Mouse (Mus musculus) brain, embryonic 14.5 days (tissue): Measurements from ENCODE around the gene Pfpl. TPM values are rescaled to one million over a fixed set of nuclear protein-coding genes. Genes with fewer than 3 reads are reported as not detected.

Experiments used
- DNase-seq: peaks from one replicate; pipeline ENCODE4 v3.0.0-alpha.2; 2011; ENCODE audit warnings: low read depth
- CTCF ChIP-seq: fragments of 200-500 bp; IDR thresholded peaks from 2 replicates; pipeline ENCODE4 v1.5.1; 2012; ENCODE audit warnings: inconsistent platforms, mild to moderate bottlenecking, moderate library complexity, borderline replicate concordance; ENCODE audit not compliant: insufficient read depth, insufficient read length; ENCODE audit errors: extremely low read depth
- POLR2A ChIP-seq: fragments of 200-500 bp; IDR thresholded peaks from 2 replicates; pipeline ENCODE4 v1.6.1; 2012; ENCODE audit warnings: mild to moderate bottlenecking, inconsistent platforms, borderline replicate concordance; ENCODE audit not compliant: poor library complexity, insufficient read depth, insufficient read length, severe bottlenecking; ENCODE audit errors: extremely low read depth
- polyA plus RNA-seq: library from polyadenylated mRNA; depleted of rRNA; stranded (reverse); fragments of >200 nt; gene quantifications from 2 replicates; pipeline ENCODE4 v1.2.3, GENCODE M21; 2012; rRNA removed

Gene Pfpl
- polyA plus RNA-seq, 1 experiment = not detected

DNA sequence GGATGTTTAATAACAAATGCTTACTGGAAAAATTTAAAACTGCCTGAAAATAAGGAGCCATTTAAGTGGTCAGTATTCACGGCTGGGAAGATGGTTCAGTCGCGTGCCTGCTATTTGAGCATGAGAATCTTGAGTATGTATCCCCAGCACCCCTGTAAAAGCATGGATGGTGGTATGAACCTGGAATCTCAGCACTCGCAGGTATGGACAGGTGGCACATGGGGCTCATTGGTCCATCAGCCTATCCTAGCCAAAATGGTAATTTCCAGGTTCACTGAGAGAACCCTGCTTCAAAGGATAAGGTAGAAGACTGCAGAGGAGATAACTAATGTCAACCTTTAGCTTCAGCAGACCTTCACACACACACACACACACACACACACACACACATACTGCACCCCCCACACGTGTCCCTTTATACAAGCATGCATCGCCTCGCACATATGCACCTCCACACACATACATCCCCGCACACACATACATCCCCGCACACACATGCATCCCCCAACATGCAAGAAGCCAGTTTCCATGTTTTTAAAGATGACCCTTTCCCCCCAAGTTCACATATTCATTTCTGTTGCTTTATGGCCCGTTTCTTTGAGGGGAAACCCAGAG is 37.9 kb downstream of the Pfpl start:
- TF ChIP-seq POLR2A = no peak
- TF ChIP-seq CTCF = no peak
- DNase-seq = no peak

DNA sequence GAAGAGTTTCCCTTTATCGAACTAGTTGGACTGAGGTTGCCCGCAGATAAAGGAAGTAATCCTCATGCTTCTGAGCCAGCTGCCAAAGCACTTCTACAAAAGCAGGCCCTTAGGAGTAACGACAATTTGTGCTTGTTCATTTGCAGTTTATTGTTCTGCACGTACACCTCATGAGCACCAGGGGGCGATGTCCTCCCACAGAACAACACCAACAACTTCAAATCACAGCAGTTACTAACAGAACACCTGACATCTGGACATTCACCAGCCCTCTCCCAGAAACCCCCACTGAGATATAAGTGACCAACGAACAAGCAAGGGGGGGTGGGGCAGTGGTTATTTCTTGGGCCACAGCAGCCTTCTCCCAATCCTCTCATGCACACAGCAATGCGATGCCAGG is 38.5 kb downstream of the Pfpl start:
- peak; percentile 85 for DNase-seq
- no peak for TF ChIP-seq POLR2A
- TF ChIP-seq CTCF = peak; percentile 83

DNA sequence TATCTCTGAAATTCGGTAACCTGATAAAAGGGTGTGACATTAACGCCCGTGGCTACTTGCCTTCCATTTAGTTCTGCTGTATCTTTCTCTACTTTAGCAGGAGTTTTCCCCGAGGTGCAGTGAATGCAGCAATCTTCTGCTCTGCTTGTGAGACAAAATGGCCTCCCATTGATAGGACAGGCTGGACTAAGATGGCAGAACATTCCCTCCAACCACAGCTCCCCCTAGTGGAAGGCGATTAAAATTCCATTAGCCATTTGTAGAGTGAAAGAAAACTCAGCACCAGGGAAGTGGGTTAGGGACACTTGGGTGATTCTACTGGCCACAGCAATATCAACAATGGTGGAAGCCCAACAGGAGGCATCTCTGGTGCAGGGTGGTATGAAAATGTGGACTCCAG is 39.7 kb downstream of the Pfpl start:
- TF ChIP-seq POLR2A (no peak), CTCF (peak; percentile 51; the same call in 1 of the 2 replicates)
- DNase-seq = peak; percentile 47

DNA sequence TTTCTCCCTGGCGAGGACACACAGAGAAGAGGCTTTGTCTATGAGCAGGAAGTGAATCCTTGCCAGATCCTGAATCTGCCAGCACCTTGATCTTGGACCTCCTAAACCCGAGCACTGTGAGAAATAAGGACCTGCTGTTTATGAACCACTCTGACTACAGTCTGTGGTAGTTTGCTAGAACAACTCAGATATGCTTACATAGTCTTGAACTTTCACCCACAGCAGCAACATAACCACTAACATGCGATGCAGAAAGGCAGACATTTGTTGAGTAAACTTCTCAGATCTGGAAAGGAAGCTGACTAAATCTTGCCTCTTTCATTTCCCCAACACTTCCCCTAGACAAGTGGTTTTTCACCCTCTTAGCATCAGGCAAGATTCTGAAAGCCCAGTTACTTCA is 44.2 kb downstream of the Pfpl start:
- TF ChIP-seq CTCF (no peak), POLR2A (no peak)
- no peak for DNase-seq

DNA sequence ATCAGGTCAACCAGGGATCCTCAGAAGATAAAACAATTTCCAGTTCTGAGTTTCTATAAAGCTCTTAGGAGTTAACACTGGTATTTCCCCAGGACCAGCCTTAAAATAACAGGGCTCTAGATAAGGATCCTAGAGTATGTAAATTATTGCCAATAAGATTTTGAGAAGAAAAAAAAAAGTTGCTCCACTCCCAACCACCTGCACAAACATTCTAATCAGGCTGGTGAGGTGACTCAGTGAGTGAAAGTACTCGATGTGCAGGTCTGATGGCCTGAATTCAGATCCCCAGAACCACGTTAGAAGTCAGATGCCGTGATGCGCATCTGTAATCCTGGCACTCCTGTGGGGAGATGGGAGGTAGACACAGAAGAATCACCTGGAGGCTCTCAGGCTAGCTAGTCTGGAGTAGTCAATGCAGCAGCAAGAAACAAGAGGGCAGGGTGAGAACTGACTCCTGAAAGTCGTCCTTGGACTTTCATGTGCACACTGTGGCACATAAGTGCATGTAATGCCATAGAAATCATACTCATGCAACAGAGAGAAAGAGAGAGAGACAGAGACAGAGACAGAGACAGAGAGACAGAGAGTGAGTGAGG is 44.8 kb downstream of the Pfpl start:
- DNase-seq = no peak
- TF ChIP-seq CTCF = no peak
- TF ChIP-seq POLR2A = no peak

DNA sequence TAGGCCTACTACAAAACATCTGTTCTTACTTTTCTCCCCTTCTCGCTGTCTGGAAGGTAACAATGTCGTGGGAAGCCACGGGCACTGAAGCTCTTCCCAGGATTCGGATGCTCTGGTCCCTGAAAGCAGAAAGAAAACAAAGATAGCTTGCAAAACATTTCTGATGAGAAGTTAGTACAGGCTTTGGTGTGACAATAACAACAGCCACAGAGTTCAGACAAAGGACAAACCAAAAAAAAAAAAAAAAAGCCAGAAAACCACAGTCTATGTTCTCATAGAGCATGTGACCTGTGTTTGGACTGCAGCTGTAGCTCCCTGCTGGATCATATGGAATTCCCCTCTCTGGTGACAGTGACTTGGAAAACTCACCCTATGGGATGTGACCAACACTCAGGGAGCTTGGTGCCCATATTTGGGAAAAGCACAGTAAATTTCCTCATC is 45.5 kb downstream of the Pfpl start:
- TF ChIP-seq POLR2A = no peak
- no peak for TF ChIP-seq CTCF
- no peak for DNase-seq

DNA sequence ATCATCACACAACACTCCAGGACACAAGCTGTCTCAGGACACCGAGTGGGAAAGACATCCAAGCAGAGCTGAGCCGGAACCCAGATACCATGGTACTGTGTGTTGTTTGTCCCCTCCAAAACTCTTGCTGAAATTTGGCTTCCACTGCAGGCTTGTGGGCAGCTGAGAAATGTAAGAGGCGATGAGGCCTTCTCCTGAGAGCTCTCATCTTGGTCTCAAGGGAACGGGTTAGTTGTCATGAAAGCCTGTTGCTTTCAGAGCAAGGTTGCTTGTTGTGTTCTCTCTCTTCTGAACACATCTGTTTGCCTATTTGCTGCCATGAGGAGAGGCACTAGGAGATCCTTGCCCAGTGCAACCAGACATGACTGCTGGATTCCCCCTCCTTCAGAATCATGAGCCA is 46.2 kb downstream of the Pfpl start:
- TF ChIP-seq POLR2A (no peak), CTCF (no peak)
- DNase-seq = no peak

DNA sequence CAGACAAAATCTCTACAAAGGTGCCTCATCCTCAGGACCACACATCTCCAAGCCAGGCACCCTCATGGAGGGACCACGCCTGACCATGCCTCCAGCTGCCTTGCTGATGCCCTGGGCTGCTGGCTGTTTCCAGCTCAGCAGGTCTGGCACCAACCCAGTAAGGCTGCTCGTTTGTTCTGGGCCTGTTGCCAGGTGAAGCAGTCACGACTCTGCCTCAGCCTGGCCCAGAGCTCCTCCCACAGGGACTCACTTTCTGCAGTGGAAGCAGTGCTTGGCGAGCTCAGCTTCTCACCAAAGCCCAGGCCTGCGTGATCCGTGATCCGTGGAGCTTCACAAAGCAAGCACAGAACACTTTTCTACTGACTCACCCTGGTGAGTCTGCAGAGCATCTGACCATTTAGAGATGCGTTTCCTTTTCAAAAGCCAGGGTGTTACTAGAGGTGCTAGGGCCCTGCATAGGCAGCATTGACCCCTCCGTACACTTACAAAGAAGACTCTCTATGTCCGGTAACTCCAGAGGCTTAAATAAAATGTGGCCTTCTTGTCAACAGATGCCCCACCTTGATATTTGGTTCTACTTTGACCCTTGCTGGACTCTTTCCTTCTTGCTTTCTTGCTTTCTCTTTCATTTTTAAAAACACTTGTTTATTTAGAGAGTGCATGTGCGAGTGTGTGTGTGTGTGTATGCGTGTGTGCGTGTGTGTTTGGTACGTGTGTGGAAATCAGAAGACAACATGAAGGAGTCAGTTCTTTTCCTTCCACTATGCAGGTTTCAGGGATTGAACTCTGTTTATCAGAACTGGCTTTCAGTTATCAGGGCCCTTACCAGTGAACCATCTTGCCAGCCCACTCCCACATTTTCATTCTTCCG is 47.9 kb downstream of the Pfpl start:
- DNase-seq = peak; percentile 95
- TF ChIP-seq CTCF (no peak), POLR2A (no peak)

DNA sequence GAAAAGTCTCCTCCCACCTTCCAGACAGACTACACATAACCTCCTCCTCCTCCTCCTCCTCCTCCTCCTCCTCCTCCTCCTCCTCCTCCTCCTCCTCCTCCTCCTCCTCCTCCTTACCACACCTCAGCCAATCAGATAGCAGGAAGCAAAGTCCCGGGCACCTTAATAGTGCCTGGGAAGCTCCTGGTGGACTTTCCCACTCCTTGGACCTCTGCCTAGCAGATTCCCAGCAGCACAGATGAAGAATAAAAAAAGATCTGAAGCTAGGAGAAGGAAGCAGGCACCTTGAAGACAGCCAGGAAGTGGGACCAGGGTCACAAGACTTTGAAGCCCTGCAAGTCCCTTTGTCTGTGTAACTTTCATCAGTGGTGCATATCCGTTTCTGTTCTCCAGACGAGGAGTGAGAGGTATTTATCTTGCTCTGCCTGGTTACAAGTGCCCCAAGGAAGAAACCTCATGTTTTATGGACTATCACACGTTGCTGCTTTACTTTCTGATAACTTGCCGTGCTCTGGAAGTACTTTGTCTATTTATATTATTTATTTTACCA is 49.1 kb downstream of the Pfpl start:
- TF ChIP-seq CTCF (no peak), POLR2A (no peak)
- DNase-seq = no peak

DNA sequence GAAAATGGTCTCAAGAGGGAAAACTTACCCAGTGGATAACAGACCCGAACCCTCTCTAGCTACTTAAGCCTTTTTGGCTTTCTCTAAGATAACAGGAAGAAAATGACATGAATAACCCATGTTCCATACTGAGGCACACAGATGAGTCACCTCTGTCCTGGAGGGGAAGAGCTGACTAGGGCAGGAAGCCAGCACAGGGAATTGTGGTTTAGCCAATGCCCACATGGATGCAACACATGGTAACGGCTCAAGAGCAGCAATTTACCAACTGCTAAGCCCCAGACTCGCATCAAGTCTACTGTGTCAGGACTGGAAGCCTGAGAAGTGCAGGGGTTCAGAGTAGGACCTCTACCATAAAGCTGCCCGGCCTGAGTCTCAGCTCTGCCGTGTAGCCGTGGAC is 50.7 kb downstream of the Pfpl start:
- no peak for DNase-seq

More for the DNA sequence above, 50.7 kb downstream of the Pfpl start:
- no peak for TF ChIP-seq POLR2A
- no peak for TF ChIP-seq CTCF

Other genes with a start within 250 kb of the Pfpl start
- gene Olfr1431, start 227.3 kb upstream of the Pfpl start, polyA plus RNA-seq = not detected in 2 replicates
- gene Olfr1432, start 195.3 kb upstream of the Pfpl start, polyA plus RNA-seq = not detected in 2 replicates
- gene Olfr262, start 186.2 kb upstream of the Pfpl start, polyA plus RNA-seq = not detected in 2 replicates
- not detected in 2 replicates for gene Olfr235, start 166.9 kb upstream of the Pfpl start, polyA plus RNA-seq
- gene Olfr1434, start 148.1 kb upstream of the Pfpl start, polyA plus RNA-seq = not detected in 2 replicates
- not detected in 2 replicates for gene Olfr1436, start 128.8 kb upstream of the Pfpl start, polyA plus RNA-seq
- gene Olfr1437, start 102.8 kb upstream of the Pfpl start, polyA plus RNA-seq = not detected in 2 replicates
- not detected in 2 replicates for gene Olfr1438-ps1, start 92.0 kb upstream of the Pfpl start, polyA plus RNA-seq
- gene Olfr1440, start 40.6 kb upstream of the Pfpl start, polyA plus RNA-seq = not detected in 2 replicates
- gene Olfr1441, start 10.5 kb upstream of the Pfpl start, polyA plus RNA-seq = not detected in 2 replicates
- gene Mpeg1, start 32.9 kb downstream of the Pfpl start, polyA plus RNA-seq = 1.9 and 2.8 TPM in 2 replicates
- 23.5 and 50.1 TPM in 2 replicates for gene Dtx4, start 73.5 kb downstream of the Pfpl start, polyA plus RNA-seq
- gene Fam111a, start 117.8 kb downstream of the Pfpl start, polyA plus RNA-seq = 5.0 and 6.4 TPM in 2 replicates
- 0.06 and 0.07 TPM in 2 replicates for gene Gm4952, start 172.1 kb downstream of the Pfpl start, polyA plus RNA-seq
- gene Glyat, start 205.4 kb downstream of the Pfpl start, polyA plus RNA-seq = not detected in 2 replicates
- gene Olfr1442, start 242.5 kb downstream of the Pfpl start, polyA plus RNA-seq = not detected in 2 replicates